ENCODE assay signal across 8 mouse cellular contexts in genomic region chr13:23453926-23454325, GRCm38 (mm10). TPM values are rescaled to one million over a fixed set of nuclear protein-coding genes. Genes with fewer than 3 reads are reported as not detected.
DNase-seq lines count a peak whose midpoint lies in the region; ATAC-seq lines count a peak whose summit lies in the region.

No protein-coding gene starts in this region.

- no peaks in the 10 kb centered on the region for H3K36me3 ChIP-seq in lung, embryonic 16.5 days (ENCODE audit: control insufficient read depth, insufficient read depth, low read length)
- no peaks in the 10 kb centered on the region for H3K36me3 ChIP-seq in embryonic facial prominence, embryonic 13.5 days
- no peaks in the 10 kb centered on the region for H3K36me3 ChIP-seq in intestine, embryonic 16.5 days (ENCODE audit: control insufficient read depth, insufficient read depth, low read length)
- H3K36me3 ChIP-seq in neural tube, embryonic 12.5 days: no peaks in the 10 kb centered on the region

- DNase-seq in lung, adult 18-20 months: no peak
- no peak for DNase-seq in frontal cortex, adult 2 months (ENCODE audit: extremely low spot score in 1 of 2, low spot score in 1 of 2)
- no peak for DNase-seq in gastrocnemius, adult 8-10 months (ENCODE audit: low spot score in 2 of 2)
- no peak for DNase-seq in gastrocnemius, adult 18-20 months (ENCODE audit: low spot score)

- no peak for ATAC-seq in lung, embryonic 16.5 days (ENCODE audit: low read depth)
- ATAC-seq in embryonic facial prominence, embryonic 13.5 days (ENCODE audit: insufficient number of reproducible peaks, insufficient read depth, low FRiP score, low TSS enrichment, low read depth): no peak
- ATAC-seq in intestine, embryonic 16.5 days: no peak
- ATAC-seq in neural tube, embryonic 12.5 days (ENCODE audit: low FRiP score, low read depth): no peak

- 0% methylated on average over 9 of the region's 9 CpGs for WGBS in lung, embryonic 16.5 days
- under 1% methylated on average over 9 of the region's 9 CpGs for WGBS in embryonic facial prominence, embryonic 13.5 days
- WGBS in intestine, embryonic 16.5 days: under 1% methylated on average over 9 of the region's 9 CpGs
- 1% methylated on average over 9 of the region's 9 CpGs for WGBS in neural tube, embryonic 12.5 days

- H3K9ac ChIP-seq in lung, embryonic 16.5 days (ENCODE audit: low read length): peak overlapping the region; percentile 79
- peak overlapping the region; percentile 78 for H3K9ac ChIP-seq in embryonic facial prominence, embryonic 13.5 days
- H3K9ac ChIP-seq in intestine, embryonic 16.5 days (ENCODE audit: low read depth, low read length): peak overlapping the region; percentile 78
- H3K9ac ChIP-seq in neural tube, embryonic 12.5 days: peak overlapping the region; percentile 53

- no peaks in the 10 kb centered on the region for H3K4me1 ChIP-seq in lung, embryonic 16.5 days (replicated peaks; ENCODE audit: control insufficient read depth, insufficient read depth, low read length)
- H3K4me1 ChIP-seq in embryonic facial prominence, embryonic 13.5 days: peaks cover 1% of the 10 kb centered on the region
- no peaks in the 10 kb centered on the region for H3K4me1 ChIP-seq in intestine, embryonic 16.5 days (ENCODE audit: control insufficient read depth, insufficient read depth, low read length)
- peaks cover under 1% of the 10 kb centered on the region; the same call in 1 of the 2 replicates for H3K4me1 ChIP-seq in neural tube, embryonic 12.5 days

- H3K4me2 ChIP-seq in lung, embryonic 16.5 days (ENCODE audit: low read depth, low read length): peak overlapping the region; percentile 59
- peak overlapping the region; percentile 55 for H3K4me2 ChIP-seq in embryonic facial prominence, embryonic 13.5 days
- H3K4me2 ChIP-seq in intestine, embryonic 16.5 days (ENCODE audit: low read depth, low read length): peak overlapping the region; percentile 52
- peak overlapping the region; percentile 55 for H3K4me2 ChIP-seq in neural tube, embryonic 12.5 days (replicated peaks)

- H3K27ac ChIP-seq in lung, embryonic 16.5 days (ENCODE audit: low read length): peak overlapping the region; percentile 94
- H3K27ac ChIP-seq in embryonic facial prominence, embryonic 13.5 days: peak overlapping the region; percentile 96
- H3K27ac ChIP-seq in intestine, embryonic 16.5 days (ENCODE audit: low read length): peak overlapping the region; percentile 95
- H3K27ac ChIP-seq in neural tube, embryonic 12.5 days: no peak overlapping the region

- no peaks in the 10 kb centered on the region for H3K9me3 ChIP-seq in lung, embryonic 16.5 days (ENCODE audit: control insufficient read depth, low read length)
- H3K9me3 ChIP-seq in embryonic facial prominence, embryonic 13.5 days: no peaks in the 10 kb centered on the region
- H3K9me3 ChIP-seq in intestine, embryonic 16.5 days (ENCODE audit: control insufficient read depth, low read length): no peaks in the 10 kb centered on the region
- H3K9me3 ChIP-seq in neural tube, embryonic 12.5 days: no peaks in the 10 kb centered on the region

- no peaks in the 10 kb centered on the region for H3K27me3 ChIP-seq in lung, embryonic 16.5 days (ENCODE audit: control insufficient read depth, insufficient read depth, low read depth, low read length)
- H3K27me3 ChIP-seq in embryonic facial prominence, embryonic 13.5 days: 0 out of 2 replicates have a peak, but pooled peaks cover 1% of the 10 kb centered on the region
- H3K27me3 ChIP-seq in intestine, embryonic 16.5 days (replicated peaks; ENCODE audit: control insufficient read depth, insufficient read depth, low read length): 0 out of 2 replicates have a peak, but pooled peaks cover 2% of the 10 kb centered on the region
- H3K27me3 ChIP-seq in neural tube, embryonic 12.5 days (replicated peaks): no peaks in the 10 kb centered on the region

- peak overlapping the region; percentile 73 for H3K4me3 ChIP-seq in lung, embryonic 16.5 days (ENCODE audit: low read length)
- H3K4me3 ChIP-seq in embryonic facial prominence, embryonic 13.5 days: peak overlapping the region; percentile 69
- peak overlapping the region; percentile 75 for H3K4me3 ChIP-seq in intestine, embryonic 16.5 days (ENCODE audit: low read length)
- peak overlapping the region; percentile 53 for H3K4me3 ChIP-seq in neural tube, embryonic 12.5 days

RNA-seq across cellular contexts. Expression of gene Btn1a1, which starts 11.8 kb away (rescaled TPM):
- polyA plus RNA-seq in lung, embryonic 16.5 days (2015; fragmentation: Nextera tagmentation; extraction: Ambion mirVana): 0.06 and 0.10 TPM in 2 replicates
- not detected in 2 replicates for polyA plus RNA-seq in embryonic facial prominence, embryonic 13.5 days (2015; fragmentation: Nextera tagmentation; extraction: Ambion mirVana)
- 0.07 and 0.11 TPM in 2 replicates for polyA plus RNA-seq in intestine, embryonic 16.5 days (2015; fragmentation: Nextera tagmentation; extraction: Ambion mirVana)
- not detected in 2 replicates for polyA plus RNA-seq in neural tube, embryonic 12.5 days (2016; fragmentation: Nextera tagmentation; extraction: Ambion mirVana)
- polyA plus RNA-seq in frontal cortex, adult 2 months (2012; rRNA removed): 0.06 and 0.13 TPM in 2 replicates
- total RNA-seq in gastrocnemius, adult 8-10 months (2022): not detected
- total RNA-seq in gastrocnemius, adult 18-20 months (2021): not detected

RNA-seq across cellular contexts. Expression of gene Abt1, which starts 30.3 kb away (rescaled TPM):
- 11.8 and 12.3 TPM in 2 replicates for polyA plus RNA-seq in lung, embryonic 16.5 days (2015; fragmentation: Nextera tagmentation; extraction: Ambion mirVana)
- polyA plus RNA-seq in embryonic facial prominence, embryonic 13.5 days (2015; fragmentation: Nextera tagmentation; extraction: Ambion mirVana): 13.1 and 14.6 TPM in 2 replicates
- 10.2 and 11.2 TPM in 2 replicates for polyA plus RNA-seq in intestine, embryonic 16.5 days (2015; fragmentation: Nextera tagmentation; extraction: Ambion mirVana)
- 11.4 TPM in 2 replicates for polyA plus RNA-seq in neural tube, embryonic 12.5 days (2016; fragmentation: Nextera tagmentation; extraction: Ambion mirVana)
- polyA plus RNA-seq in frontal cortex, adult 2 months (2012; rRNA removed): 7.6 TPM in 2 replicates
- 1 to 10 TPM; 3.2 to 4.8 (median 4.0) TPM for total RNA-seq in gastrocnemius, adult 8-10 months (2022)
- 1 to 10 TPM; 3.8 to 4.2 TPM for total RNA-seq in gastrocnemius, adult 18-20 months (2021)

RNA-seq across cellular contexts. Expression of gene Btn2a2, which starts 34.7 kb away (rescaled TPM):
- polyA plus RNA-seq in lung, embryonic 16.5 days (2015; fragmentation: Nextera tagmentation; extraction: Ambion mirVana): 0.20 and 0.28 TPM in 2 replicates
- polyA plus RNA-seq in embryonic facial prominence, embryonic 13.5 days (2015; fragmentation: Nextera tagmentation; extraction: Ambion mirVana): 1.5 and 1.7 TPM in 2 replicates
- polyA plus RNA-seq in intestine, embryonic 16.5 days (2015; fragmentation: Nextera tagmentation; extraction: Ambion mirVana): 0.12 TPM in 2 replicates
- 0.23 and 0.31 TPM in 2 replicates for polyA plus RNA-seq in neural tube, embryonic 12.5 days (2016; fragmentation: Nextera tagmentation; extraction: Ambion mirVana)
- 0.38 and 0.46 TPM in 2 replicates for polyA plus RNA-seq in frontal cortex, adult 2 months (2012; rRNA removed)
- not detected for total RNA-seq in gastrocnemius, adult 8-10 months (2022)
- not detected for total RNA-seq in gastrocnemius, adult 18-20 months (2021)
